Mouse (Mus musculus) left cerebral cortex, adult 2 months (tissue): ENCODE data around the gene Xbp1. TPM values are rescaled to one million over a fixed set of nuclear protein-coding genes. Genes with fewer than 3 reads are reported as not detected.

Experiments used
- DNase-seq, 2 experiments: peaks; one replicate each; pipeline ENCODE4 v3.0.0; 2021 to 2022; ENCODE audit warnings: low spot score in 2 of 2, mixed read lengths in 1 of 2; ENCODE audit errors: extremely low spot score in 1 of 2
- H3K27ac ChIP-seq: fragments of 200-600 bp; 2 replicates; pipeline ENCODE4 v1.8.1; 2022
- H3K4me3 ChIP-seq: fragments of 200-600 bp; 2 replicates; pipeline ENCODE4 v1.8.1; 2022
- CTCF ChIP-seq: fragments of 200-600 bp; IDR thresholded peaks from 2 replicates; pipeline ENCODE4 v1.8.1; 2022; ENCODE audit warnings: antibody characterized with exemption, mild to moderate bottlenecking, moderate library complexity
- intact Hi-C: fragments of 180-260 bp; cut with DNase I; formaldehyde crosslinking; loops from one replicate; pipeline ENCODE4 v1.15.1; 2025
- total RNA-seq, 2 experiments: library from RNA; stranded (reverse); gene quantifications; 2 replicates each; pipeline ENCODE4 v1.2.3; 2021

The Xbp1 gene
- total RNA-seq, 2 experiments from 2014 or later: 96.6 to 121 TPM

DNA sequence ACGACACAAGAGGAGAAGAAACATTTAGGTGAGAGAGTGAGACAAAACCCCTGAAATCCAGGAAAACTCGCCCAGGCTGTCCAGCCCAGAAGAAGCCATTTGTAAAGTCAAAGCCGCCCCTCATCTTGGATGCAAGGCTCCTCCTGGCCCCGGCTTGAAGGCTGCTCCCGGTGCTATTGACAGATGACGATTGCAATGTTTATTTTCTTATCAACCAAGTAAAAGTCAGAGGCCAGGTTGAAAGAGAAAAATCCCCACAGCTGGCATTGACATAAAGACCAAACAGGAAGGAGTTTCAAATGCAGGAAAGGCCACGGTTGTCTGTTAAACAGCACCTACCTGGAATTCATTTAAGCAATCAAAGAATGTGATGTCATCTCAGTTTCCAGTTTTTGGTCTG, 28.5 kb upstream of the Xbp1 start:
- intact Hi-C loops: no loop called here
- no peak overlapping the region for H3K4me3 ChIP-seq
- DNase-seq: no peak
- H3K27ac ChIP-seq: no peak overlapping the region
- no peak for TF ChIP-seq CTCF

DNA sequence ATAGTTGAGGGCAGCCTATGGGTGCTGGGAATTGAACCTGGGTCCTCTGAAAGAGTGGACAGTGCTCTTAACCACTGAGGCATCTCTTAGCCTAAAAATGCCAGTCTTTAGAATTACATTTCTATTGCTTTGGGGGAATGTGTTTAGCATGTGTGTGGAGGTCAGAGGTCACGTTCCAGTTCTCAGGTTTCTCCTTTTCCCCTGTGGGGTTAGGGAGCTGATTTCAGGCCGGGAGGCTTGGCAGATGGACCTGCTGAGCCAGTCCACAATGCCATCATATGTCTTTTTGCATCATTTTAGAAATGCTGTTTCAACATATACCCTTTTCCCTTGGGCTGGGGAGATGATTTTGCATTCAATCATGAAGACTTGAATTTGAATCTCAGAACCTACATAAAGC, 26.6 kb upstream of the Xbp1 start:
- no peak for DNase-seq
- no peak overlapping the region for H3K4me3 ChIP-seq
- intact Hi-C loops: no loop called here
- TF ChIP-seq CTCF: no peak
- no peak overlapping the region for H3K27ac ChIP-seq

DNA sequence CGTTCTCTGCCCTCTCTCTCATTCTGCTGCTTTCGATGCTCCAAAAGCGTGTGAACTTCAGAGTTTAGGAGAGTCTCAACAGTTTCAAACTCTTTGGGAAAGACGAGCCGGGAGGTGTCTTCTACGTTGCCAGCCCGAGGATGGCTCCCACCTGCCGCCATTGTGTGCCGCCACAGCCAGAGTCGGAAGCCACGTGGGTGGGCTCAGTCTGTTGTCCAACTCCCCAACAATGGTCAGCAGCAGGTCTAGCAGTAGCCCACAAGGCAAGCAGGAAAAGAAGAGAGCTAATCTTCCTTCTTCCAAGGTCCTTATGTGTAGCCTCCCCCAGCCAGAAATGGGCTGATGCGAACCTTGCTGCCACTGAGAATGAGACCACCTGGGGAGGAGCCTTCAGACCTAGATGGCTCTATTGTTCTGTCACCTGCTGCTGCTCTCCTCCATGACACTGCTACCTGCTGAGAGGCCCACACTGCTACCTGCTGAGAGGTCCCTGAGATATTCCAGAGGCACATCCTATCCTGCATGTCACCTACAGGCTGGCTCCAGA, 25.1 kb upstream of the Xbp1 start:
- H3K4me3 ChIP-seq: no peak overlapping the region
- no peak for TF ChIP-seq CTCF
- no peak overlapping the region for H3K27ac ChIP-seq
- intact Hi-C loops: no loop called here
- DNase-seq: no peak

DNA sequence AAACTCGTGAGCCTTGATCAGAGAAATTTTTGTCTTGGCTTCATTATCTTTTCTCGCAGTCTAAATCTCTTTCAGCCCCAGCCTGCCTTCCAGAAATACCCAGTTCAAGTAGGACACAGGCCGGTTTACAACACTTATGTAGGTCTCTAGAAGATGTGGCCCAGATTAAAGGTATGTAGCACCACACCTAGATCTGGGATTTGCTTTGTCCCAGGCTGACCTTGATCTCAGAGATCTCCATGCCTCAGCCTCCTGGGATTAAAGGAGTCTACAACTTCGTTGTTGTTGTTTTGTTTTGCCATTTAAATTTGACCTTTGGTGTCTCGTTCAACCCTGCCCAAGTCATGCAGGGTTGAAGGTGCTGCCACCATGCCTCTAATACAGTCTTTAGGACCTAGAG, 24.6 kb upstream of the Xbp1 start:
- Histone ChIP-seq H3K27ac (no peak overlapping the region), H3K4me3 (no peak overlapping the region)
- DNase-seq: no peak
- intact Hi-C loops: no loop called here
- no peak for TF ChIP-seq CTCF

DNA sequence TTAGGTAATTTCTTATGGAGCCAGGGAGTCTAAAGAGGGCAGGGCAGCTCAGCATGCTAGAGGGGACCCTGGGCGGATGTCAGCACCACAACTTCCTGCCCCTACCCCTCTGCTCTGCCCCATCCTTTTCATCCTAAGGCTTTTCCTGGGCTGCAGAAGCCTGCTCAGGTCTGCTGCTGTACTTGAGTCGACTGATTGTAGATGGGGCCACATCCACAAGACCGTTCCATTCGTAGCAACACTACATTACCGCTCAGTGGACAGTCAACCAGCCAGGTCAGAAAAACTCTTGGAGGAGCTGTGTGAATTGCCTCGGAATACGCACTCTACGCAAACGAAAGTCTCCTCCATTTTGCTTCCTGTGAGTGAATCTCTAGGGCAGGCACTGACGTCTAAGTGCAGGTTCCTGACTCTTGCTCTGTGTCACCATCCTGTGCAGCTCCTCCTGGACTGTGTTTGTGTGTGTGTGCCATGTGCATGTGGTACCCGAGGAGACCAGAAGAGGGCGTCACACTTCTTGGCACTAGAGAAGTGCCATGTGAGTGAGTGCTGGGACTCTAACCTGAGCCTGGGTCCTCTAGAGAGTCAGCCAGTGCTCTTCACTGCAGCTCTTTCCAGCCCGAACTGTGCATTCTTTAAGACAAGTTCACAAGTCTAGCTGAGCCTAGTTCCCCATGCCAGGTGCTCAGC, 23.8 kb upstream of the Xbp1 start:
- Histone ChIP-seq H3K27ac (no peak overlapping the region), H3K4me3 (no peak overlapping the region)
- intact Hi-C loops: no loop called here
- no peak for DNase-seq
- TF ChIP-seq CTCF: no peak

DNA sequence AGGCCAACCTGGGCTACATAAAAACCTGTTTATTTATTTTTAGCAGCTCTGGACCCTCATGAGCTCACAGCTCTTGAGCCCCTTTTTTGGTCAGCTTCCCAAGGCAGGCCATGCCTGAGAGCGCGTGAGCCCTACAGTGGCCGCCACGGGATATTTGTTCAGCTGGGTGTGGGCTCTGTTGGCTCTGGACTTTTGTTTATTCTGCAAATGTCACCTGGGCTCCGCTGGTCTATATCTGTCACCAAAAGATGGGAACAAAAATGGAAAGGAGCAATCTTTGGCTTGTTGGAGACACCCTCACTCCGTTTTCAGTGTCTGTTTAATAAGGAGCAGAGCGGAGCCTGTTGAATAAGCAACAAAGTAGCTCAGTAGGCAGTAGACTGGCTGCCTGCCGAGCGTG, 22.0 kb upstream of the Xbp1 start:
- Histone ChIP-seq H3K27ac (no peak overlapping the region), H3K4me3 (no peak overlapping the region)
- intact Hi-C loops: no loop called here
- no peak for DNase-seq
- TF ChIP-seq CTCF: no peak

DNA sequence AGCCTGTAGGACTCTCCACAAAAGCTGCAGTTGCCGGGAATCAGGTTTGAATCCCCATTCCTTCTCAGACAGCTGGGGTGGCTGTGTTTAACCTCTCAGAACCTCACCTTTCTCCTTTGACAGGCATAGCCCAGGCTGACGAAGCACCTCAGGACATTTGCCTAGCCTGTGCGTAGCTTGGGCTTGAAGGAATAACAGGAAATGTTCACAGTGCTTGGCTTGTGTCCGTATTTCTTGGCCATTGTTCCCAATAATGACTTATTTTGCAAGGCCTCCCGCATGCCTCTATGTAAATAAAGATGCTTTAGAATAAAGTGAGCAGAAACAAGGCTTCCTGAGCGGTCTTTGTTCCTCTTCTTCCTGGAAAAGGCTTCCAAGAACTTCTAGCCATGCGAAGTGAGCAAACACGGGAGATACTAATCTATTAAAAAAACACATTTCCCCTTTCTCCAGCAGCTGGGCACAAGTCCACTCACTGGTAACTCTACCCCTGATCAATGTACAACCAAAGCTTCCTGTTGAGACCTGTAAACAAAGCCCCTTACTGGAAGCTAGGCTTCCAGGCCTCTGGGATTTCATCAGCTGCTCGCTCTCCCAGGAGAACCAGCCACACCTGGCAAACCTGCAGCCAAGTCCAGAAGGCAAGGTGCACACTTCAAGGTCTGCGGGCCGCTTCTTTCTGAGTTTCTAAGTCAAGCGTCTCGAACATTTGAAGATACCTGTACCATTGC, 21.4 kb upstream of the Xbp1 start:
- Histone ChIP-seq H3K4me3 (no peak overlapping the region), H3K27ac (no peak overlapping the region)
- no peak for DNase-seq
- intact Hi-C loops: no loop called here
- TF ChIP-seq CTCF: no peak

DNA sequence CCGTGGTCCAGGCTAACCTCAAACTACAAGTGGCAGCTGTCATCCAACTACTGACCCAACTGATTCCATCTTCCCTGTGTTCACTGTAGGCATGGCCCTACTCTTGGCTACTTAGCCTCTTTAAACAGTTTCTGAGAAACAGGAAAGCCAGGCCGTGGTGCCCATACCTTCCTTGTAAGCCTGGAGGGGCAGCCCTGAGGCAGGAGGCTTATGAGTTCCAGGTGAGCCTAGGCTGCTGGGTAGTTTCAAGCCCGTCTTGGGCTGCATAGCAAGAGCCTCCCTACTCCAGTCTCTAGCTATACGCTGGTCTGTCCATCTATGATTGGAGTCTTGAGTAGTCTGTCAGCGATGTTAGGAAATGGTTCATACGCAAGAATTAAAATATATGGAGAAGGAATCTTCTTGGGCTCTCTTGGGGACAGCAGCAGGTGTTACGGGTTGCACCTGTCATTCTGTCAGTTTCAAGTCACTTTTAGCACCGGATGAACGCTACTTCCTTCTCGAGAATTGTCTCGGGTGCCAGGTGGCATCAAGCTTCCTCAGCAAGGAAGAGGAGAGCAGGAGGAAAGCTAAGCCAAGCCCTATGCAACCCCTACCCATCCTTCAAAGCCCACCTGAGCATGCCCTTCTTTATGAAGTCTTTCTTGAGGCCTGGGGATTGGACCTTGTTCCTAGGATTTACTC, 20.4 kb upstream of the Xbp1 start:
- H3K4me3 ChIP-seq: no peak overlapping the region
- no peak overlapping the region for H3K27ac ChIP-seq
- TF ChIP-seq CTCF: no peak
- intact Hi-C loops: no loop called here
- no peak for DNase-seq

DNA sequence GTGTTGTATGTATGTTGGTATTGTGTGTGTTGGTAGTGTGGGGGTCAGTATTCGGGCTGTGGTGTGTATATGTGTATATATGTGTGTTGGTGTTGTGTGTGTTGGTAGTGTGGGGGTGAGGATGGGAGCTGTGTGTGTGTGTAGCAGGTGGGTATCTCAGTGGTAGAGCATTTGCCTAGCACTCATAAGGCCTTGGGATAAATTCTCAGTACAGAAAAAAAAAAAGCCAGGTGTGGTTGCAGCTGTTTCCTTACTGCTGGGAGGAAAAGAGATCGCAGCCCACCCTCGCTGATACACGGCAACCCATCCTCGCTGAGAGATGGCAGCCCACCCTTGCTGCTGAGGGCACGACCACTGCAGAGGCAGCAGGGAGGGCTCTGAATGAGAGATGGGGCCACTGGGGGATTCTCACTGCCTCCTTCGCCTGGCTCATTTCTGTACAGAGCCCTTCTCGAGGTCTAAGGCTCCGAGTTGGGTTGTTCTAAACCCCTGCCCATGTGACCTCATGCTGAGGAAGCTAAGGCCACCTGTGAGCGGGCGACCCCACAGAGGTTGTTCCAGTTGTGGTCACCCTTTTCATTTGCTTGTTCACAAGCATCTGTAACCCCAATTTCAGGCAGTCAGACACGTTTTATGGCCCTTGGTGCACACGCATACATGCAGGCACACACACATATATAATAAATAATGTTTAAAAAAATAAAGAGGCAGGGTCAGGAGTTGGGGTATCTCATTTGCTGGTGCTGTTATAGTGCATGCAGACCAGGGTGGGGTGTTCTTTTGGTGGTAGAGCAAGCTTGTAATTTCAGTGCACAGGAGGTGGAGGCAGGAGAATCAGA, 19.3 kb upstream of the Xbp1 start:
- TF ChIP-seq CTCF: no peak
- H3K4me3 ChIP-seq: no peak overlapping the region
- no peak overlapping the region for H3K27ac ChIP-seq
- intact Hi-C loops: no loop called here
- DNase-seq: no peak

DNA sequence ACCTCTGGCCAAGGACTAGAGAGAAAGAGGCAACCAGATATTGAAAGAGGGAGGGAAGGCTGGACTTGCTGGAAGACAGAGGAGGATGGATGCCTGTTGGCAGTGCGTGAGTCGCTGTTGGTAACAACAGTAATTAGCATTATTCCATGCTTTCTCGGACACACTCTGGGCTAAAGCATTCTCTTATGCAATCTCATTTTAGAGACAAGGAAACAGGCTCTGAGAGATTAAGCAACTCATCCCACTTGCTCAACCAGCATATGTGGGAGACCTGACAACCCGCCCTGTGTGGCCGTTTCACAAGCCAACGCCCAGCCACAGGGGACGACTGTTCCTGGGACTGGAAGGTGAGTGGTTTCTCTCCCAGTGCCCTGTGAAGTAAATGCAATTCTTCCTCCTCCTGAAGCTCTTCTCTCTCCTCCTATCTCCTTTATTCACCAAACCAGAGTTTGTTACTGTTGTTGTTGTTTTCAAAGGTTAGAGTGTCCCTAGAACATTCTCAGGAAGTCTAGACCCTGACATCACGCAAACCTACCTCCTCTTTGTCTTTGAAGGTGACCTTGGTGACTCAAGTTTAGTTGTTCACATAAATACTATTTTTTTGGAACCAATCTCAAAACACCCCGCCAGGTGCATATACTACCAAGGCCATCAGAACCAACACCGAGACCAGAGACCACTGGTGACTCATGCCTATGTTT, 18.0 kb upstream of the Xbp1 start:
- Histone ChIP-seq H3K27ac (no peak overlapping the region), H3K4me3 (no peak overlapping the region)
- DNase-seq: no peak
- TF ChIP-seq CTCF: no peak
- intact Hi-C loops: no loop called here
